Mouse (Mus musculus) lung, postnatal 0 days (tissue): Measurements from ENCODE around the gene Zbtb43.

ENCODE experiments used
- CTCF ChIP-seq: IDR thresholded peaks from 2 replicates; pipeline ENCODE4 v1.5.1; 2016; ENCODE audit warnings: antibody characterized with exemption, mild to moderate bottlenecking
- EP300 ChIP-seq: IDR thresholded peaks from 2 replicates; pipeline ENCODE4 v1.6.1; 2016; ENCODE audit warnings: antibody characterized with exemption, mild to moderate bottlenecking, control low read depth

DNA sequence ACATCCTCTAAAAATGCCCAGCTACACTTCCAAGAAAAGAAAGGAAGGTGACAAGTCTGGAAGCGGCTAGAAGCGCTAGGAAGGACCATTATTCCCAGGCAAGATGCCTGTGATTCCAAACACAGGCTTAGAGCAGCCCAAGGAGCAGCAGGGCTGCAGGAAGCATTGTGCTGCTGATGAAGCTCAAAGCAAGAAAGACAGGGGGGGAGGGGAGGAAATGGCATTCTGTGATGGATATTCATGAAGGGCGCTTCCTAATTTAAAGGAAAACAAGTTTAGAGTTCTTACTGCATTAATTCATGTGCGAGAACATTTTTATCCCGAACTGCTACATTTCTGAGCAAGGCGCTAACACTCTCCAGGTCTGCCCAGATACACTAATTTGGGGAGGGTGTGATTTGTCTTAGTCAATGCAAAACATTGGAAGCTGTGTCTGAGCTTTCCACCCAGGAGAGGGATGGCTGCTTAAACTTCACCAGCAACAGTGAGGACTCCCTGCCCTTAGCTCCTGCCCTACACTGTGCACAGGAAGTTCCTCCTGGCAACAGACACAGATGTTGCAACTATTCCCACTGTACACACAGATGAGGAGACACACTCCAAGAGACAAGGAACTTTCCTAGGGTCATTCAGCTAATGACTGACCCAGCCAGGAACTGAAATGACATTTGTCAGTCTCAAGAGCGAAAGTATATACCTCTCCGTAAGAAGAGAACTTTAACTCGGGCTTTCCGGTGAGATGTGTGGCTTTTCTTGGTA is 41.5 kb downstream of the Zbtb43 start:
- TF ChIP-seq EP300 (no peak), CTCF (no peak)
